Comparison of ENCODE assay signal across 12 mouse cellular contexts in the genomic region with DNA sequence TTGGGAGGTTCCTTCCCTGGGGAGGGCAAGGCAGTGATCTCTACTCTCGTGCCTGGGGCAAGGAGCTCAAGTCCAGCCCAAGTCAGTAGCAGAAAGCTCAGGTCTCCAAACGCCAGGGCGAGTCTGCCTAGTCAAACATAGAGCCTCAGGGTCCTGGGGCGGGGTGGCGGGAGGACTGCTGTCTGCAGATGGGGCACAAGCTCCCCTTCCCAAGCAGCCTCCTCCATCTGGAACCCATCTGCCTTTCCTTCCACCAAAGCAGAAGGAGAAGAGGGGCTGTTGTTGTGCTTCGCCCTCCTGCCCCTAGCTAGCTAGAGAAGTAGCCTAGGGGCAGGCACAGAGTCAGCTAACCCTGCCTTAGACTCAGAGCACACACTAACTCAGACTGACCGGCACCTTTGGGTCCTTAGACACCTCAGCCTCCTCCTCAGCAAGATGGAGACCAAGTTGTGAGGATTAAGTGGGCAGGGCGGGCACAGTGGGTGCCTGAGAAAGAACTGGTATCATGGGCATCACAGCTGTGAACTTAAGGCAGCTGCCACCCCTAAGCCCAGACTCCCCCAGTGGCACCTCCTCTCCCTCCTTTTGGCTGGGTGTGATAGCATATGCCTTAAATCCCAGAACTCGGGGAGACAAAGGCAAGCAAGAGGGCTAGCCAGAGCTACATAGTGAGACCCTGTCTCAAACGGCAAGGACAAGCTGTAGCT. TPM values are rescaled to one million over a fixed set of nuclear protein-coding genes. Genes with fewer than 3 reads are reported as not detected.
DNase-seq lines count a peak whose midpoint lies in the region; ATAC-seq lines count a peak whose summit lies in the region.
"Had no signal": no experiment of that assay in that cellular context is flagged by ENCODE, and none has a peak within 500 bp of the region (broad histone marks: within the 10 kb centered on the region; RNA-seq: fewer than 3 reads in every experiment).

No protein-coding gene starts in this region.

- H3K27ac ChIP-seq in heart, embryonic 12.5 days (ENCODE audit: poor library complexity, severe bottlenecking), result 0 out of 2 replicates have a peak overlapping the region, but pooled peaks have one; percentile 9
- H3K27ac ChIP-seq in midbrain, embryonic 10.5 days (replicated peaks), result peak overlapping the region; percentile 69
- no peak overlapping the region; the same call in 1 of the 2 replicates for H3K27ac ChIP-seq in midbrain, embryonic 11.5 days (ENCODE audit: low read depth, low read length)
- H3K27ac ChIP-seq in stomach, embryonic 16.5 days (ENCODE audit: low read length), result peak overlapping the region; percentile 73
- H3K27ac ChIP-seq: liver, embryonic 13.5 days had no signal

- no peak overlapping the region for H3K4me2 ChIP-seq in heart, embryonic 12.5 days
- H3K4me2 ChIP-seq in midbrain, embryonic 11.5 days, result no peak overlapping the region
- 0 out of 2 replicates have a peak overlapping the region, but pooled peaks have one; percentile 17 for H3K4me2 ChIP-seq in stomach, embryonic 16.5 days (ENCODE audit: low read depth, low read length)
- H3K4me2 ChIP-seq: liver, embryonic 13.5 days had no signal

- WGBS in heart, embryonic 12.5 days, result 68% methylated on average over 10 of the region's 10 CpGs
- 71% methylated on average over 10 of the region's 10 CpGs for WGBS in midbrain, embryonic 10.5 days
- 66% methylated on average over 10 of the region's 10 CpGs for WGBS in midbrain, embryonic 11.5 days
- 56% methylated on average over 10 of the region's 10 CpGs for WGBS in stomach, embryonic 16.5 days

- no peaks in the 10 kb centered on the region for H3K27me3 ChIP-seq in heart, embryonic 12.5 days (replicated peaks)
- no peaks in the 10 kb centered on the region for H3K27me3 ChIP-seq in midbrain, embryonic 10.5 days (ENCODE audit: low read depth, poor library complexity, severe bottlenecking)
- no peaks in the 10 kb centered on the region for H3K27me3 ChIP-seq in midbrain, embryonic 11.5 days (ENCODE audit: control insufficient read depth, insufficient read depth, low read length)
- H3K27me3 ChIP-seq in stomach, embryonic 16.5 days (ENCODE audit: control insufficient read depth, insufficient read depth, low read length), result no peaks in the 10 kb centered on the region
- H3K27me3 ChIP-seq: liver, embryonic 13.5 days had no signal

- no peak for ATAC-seq in heart, embryonic 12.5 days (ENCODE audit: insufficient number of reproducible peaks, low FRiP score)
- ATAC-seq in midbrain, embryonic 11.5 days (ENCODE audit: low FRiP score), result no peak; the same call in 1 of the 2 replicates
- ATAC-seq in stomach, embryonic 16.5 days (ENCODE audit: insufficient read depth, low FRiP score), result no peak
- no peak for ATAC-seq in granulocyte monocyte progenitor cell, adult 5-6 weeks (replicated peaks; ENCODE audit: poor library complexity, severe bottlenecking)

- peaks cover 75% of the 10 kb centered on the region for H3K4me1 ChIP-seq in heart, embryonic 12.5 days (replicated peaks)
- peaks cover 39% of the 10 kb centered on the region for H3K4me1 ChIP-seq in midbrain, embryonic 10.5 days
- H3K4me1 ChIP-seq in midbrain, embryonic 11.5 days (ENCODE audit: control insufficient read depth, insufficient read depth, low read length), result peaks cover 10% of the 10 kb centered on the region
- H3K4me1 ChIP-seq in stomach, embryonic 16.5 days (ENCODE audit: control insufficient read depth, insufficient read depth, low read length), result peaks cover 31% of the 10 kb centered on the region

- peak overlapping the region; percentile 18; the same call in 1 of the 2 replicates for H3K9ac ChIP-seq in heart, embryonic 12.5 days
- no peak overlapping the region for H3K9ac ChIP-seq in midbrain, embryonic 11.5 days (ENCODE audit: low read length)
- peak overlapping the region; percentile 19; the same call in 1 of the 2 replicates for H3K9ac ChIP-seq in stomach, embryonic 16.5 days (ENCODE audit: low read length)
- H3K9ac ChIP-seq: liver, embryonic 13.5 days had no signal

- DNase-seq in heart, adult 11 months, result no peak
- DNase-seq in midbrain, embryonic 10.5 days (ENCODE audit: low spot score), result peak; percentile 32
- DNase-seq in midbrain, embryonic 11.5 days (ENCODE audit: low spot score, missing footprints), result no peak
- DNase-seq in forelimb bud, embryonic 11.5 days (ENCODE audit: low read depth, low spot score), result peak; percentile 51
- no peak for DNase-seq in cerebellum, postnatal 14 days
- DNase-seq: cerebellum, postnatal 25 days; layer of hippocampus, adult 9-11 months; liver, embryonic 13.5 days; midbrain, embryonic 14.5 days had no signal

- H3K36me3 ChIP-seq in heart, embryonic 12.5 days, result peaks cover 8% of the 10 kb centered on the region
- no peaks in the 10 kb centered on the region for H3K36me3 ChIP-seq in midbrain, embryonic 10.5 days
- no peaks in the 10 kb centered on the region for H3K36me3 ChIP-seq in midbrain, embryonic 11.5 days (ENCODE audit: control insufficient read depth, insufficient read depth, low read length)
- no peaks in the 10 kb centered on the region for H3K36me3 ChIP-seq in stomach, embryonic 16.5 days (ENCODE audit: control insufficient read depth, insufficient read depth, low read length)
- H3K36me3 ChIP-seq: liver, embryonic 13.5 days had no signal

- H3K9me3 ChIP-seq in heart, embryonic 12.5 days (replicated peaks), result no peaks in the 10 kb centered on the region
- no peaks in the 10 kb centered on the region for H3K9me3 ChIP-seq in midbrain, embryonic 10.5 days (replicated peaks)
- no peaks in the 10 kb centered on the region for H3K9me3 ChIP-seq in midbrain, embryonic 11.5 days (ENCODE audit: control insufficient read depth, low read length)
- H3K9me3 ChIP-seq in stomach, embryonic 16.5 days (replicated peaks; ENCODE audit: control insufficient read depth, low read length), result no peaks in the 10 kb centered on the region
- H3K9me3 ChIP-seq: liver, embryonic 13.5 days had no signal

- H3K4me3 ChIP-seq in heart, embryonic 12.5 days, result no peak overlapping the region
- no peak overlapping the region for H3K4me3 ChIP-seq in midbrain, embryonic 10.5 days
- no peak overlapping the region for H3K4me3 ChIP-seq in midbrain, embryonic 11.5 days (ENCODE audit: low read depth, low read length)
- no peak overlapping the region for H3K4me3 ChIP-seq in stomach, embryonic 16.5 days (replicated peaks; ENCODE audit: low read length)
- H3K4me3 ChIP-seq: liver, embryonic 13.5 days had no signal

RNA-seq across cellular contexts. Expression of gene Tspan9, which starts 26.4 kb away (rescaled TPM):
- polyA plus RNA-seq in heart, embryonic 12.5 days (2016; fragmentation: Nextera tagmentation; extraction: Ambion mirVana), result 172 and 183 TPM in 2 replicates
- 48.0 and 52.6 TPM in 2 replicates for polyA plus RNA-seq in midbrain, embryonic 10.5 days (2016; fragmentation: Nextera tagmentation; extraction: Ambion mirVana)
- polyA plus RNA-seq in midbrain, embryonic 11.5 days (2014; fragmentation: Nextera tagmentation; extraction: Ambion mirVana), result 32.7 and 44.1 TPM in 2 replicates
- polyA plus RNA-seq in stomach, embryonic 16.5 days (2015; fragmentation: Nextera tagmentation; extraction: Ambion mirVana), result 177 and 178 TPM in 2 replicates
- total RNA-seq in granulocyte monocyte progenitor cell, adult 5-6 weeks (2014; fragmentation: Nextera tagmentation), result 2.2 TPM in 1 of 2 replicates, not detected in the other
- total RNA-seq in granulocyte monocyte progenitor cell, adult 5-6 weeks (2017), result 0.62 and 3.4 TPM in 2 replicates

Comparison
In these comparisons a context has a peak if more than half of its experiments do, and no peak if none do; other contexts are left out.
1. DNase-seq: peak in midbrain, embryonic 10.5 days (single experiment) and forelimb bud, embryonic 11.5 days (single experiment); none in heart, adult 11 months (single experiment), midbrain, embryonic 11.5 days (single experiment) and cerebellum, postnatal 14 days (0 of 2).